Mouse (Mus musculus) G1E (cell line): Measurements from ENCODE around the gene Cyp26b1. TPM values are rescaled to one million over a fixed set of nuclear protein-coding genes. Genes with fewer than 3 reads are reported as not detected.

Experiments used
- ATAC-seq: 2 replicates; pipeline ENCODE4 v1.8.0; 2016; ENCODE audit warnings: mild to moderate bottlenecking; ENCODE audit not compliant: insufficient number of reproducible peaks, poor library complexity, low FRiP score, severe bottlenecking; ENCODE audit errors: extremely low read depth
- DNase-seq: peaks from one replicate; pipeline ENCODE4 v3.0.0; 2012; ENCODE audit warnings: low spot score
- H3K27me3 ChIP-seq: 2 replicates; pipeline ENCODE4 v1.6.1; 2012; ENCODE audit warnings: mild to moderate bottlenecking, low read length, inconsistent platforms; ENCODE audit not compliant: insufficient read depth
- H3K36me3 ChIP-seq: replicated peaks from 2 replicates; pipeline ENCODE3; 2012; ENCODE audit warnings: mild to moderate bottlenecking, inconsistent platforms
- H3K4me1 ChIP-seq: 2 replicates; pipeline ENCODE4 v1.6.1; 2012; ENCODE audit warnings: low read depth, low read length, inconsistent platforms, mixed read lengths; ENCODE audit not compliant: insufficient read depth
- H3K4me3 ChIP-seq: 2 replicates; pipeline ENCODE4 v1.5.1; 2012; ENCODE audit warnings: low read depth, mild to moderate bottlenecking, inconsistent platforms, low read length, moderate library complexity, mixed read lengths
- H3K9me3 ChIP-seq: replicated peaks from 2 replicates; pipeline ENCODE4 v1.6.1; 2012; ENCODE audit warnings: inconsistent platforms
- CTCF ChIP-seq: IDR thresholded peaks from 2 replicates; pipeline ENCODE4 v1.5.1; 2012; ENCODE audit warnings: low read depth, low read length, inconsistent platforms, mixed read lengths
- GATA1 ChIP-seq: IDR thresholded peaks from 2 replicates; pipeline ENCODE4 v1.6.1; 2012; ENCODE audit warnings: borderline replicate concordance, low read length, inconsistent platforms, mixed read lengths
- GATA2 ChIP-seq: IDR thresholded peaks from 2 replicates; pipeline ENCODE4 v1.6.1; 2012; ENCODE audit warnings: low read depth, low read length, inconsistent platforms, borderline replicate concordance
- POLR2AphosphoS5 ChIP-seq: IDR thresholded peaks from 2 replicates; pipeline ENCODE4 v1.6.1; 2012; ENCODE audit warnings: low read depth, low read length, inconsistent platforms; ENCODE audit not compliant: insufficient replicate concordance
- TAL1 ChIP-seq: conservative IDR thresholded peaks from 2 replicates; pipeline ENCODE4 v1.6.1; 2012; ENCODE audit warnings: low read depth, low read length, inconsistent platforms, mixed read lengths
- polyA plus RNA-seq: library from polyadenylated mRNA; stranded (reverse); fragments of >175 nt; gene quantifications from 2 replicates; pipeline ENCODE4 v1.2.3, GENCODE M21; 2012
- total RNA-seq, 2 experiments: library from RNA; stranded (forward) in 1 of 2; stranded (reverse) in 1 of 2; fragments of 200-1000 nt in 1 of 2; fragments of >200 nt in 1 of 2; fragmentation: Nextera tagmentation in 1 of 2; gene quantifications; 2 replicates each; pipeline ENCODE4 v1.2.3; 2014 to 2017

Cyp26b1 gene
- total and polyA plus RNA-seq, 3 experiments = 0.01 to 0.05 TPM; not detected in 1

- Histone ChIP-seq H3K27me3 (peaks cover 14% of the 10 kb centered on the region; the same call in 1 of the 2 replicates), H3K4me3 (no peak overlapping the region), H3K36me3 (no peaks in the 10 kb centered on the region), H3K4me1 (no peaks in the 10 kb centered on the region), H3K9me3 (no peaks in the 10 kb centered on the region)
- ATAC-seq (no peak), DNase-seq (no peak)
- no peak for TF ChIP-seq POLR2AphosphoS5
- TF ChIP-seq GATA2 = no peak
- TF ChIP-seq CTCF = no peak
- TF ChIP-seq GATA1 = no peak
- TF ChIP-seq TAL1 = no peak
These were observed 15.8 kb downstream of the Cyp26b1 start for GRCm38 (mm10) chr6:84577898-84578297.

DNA sequence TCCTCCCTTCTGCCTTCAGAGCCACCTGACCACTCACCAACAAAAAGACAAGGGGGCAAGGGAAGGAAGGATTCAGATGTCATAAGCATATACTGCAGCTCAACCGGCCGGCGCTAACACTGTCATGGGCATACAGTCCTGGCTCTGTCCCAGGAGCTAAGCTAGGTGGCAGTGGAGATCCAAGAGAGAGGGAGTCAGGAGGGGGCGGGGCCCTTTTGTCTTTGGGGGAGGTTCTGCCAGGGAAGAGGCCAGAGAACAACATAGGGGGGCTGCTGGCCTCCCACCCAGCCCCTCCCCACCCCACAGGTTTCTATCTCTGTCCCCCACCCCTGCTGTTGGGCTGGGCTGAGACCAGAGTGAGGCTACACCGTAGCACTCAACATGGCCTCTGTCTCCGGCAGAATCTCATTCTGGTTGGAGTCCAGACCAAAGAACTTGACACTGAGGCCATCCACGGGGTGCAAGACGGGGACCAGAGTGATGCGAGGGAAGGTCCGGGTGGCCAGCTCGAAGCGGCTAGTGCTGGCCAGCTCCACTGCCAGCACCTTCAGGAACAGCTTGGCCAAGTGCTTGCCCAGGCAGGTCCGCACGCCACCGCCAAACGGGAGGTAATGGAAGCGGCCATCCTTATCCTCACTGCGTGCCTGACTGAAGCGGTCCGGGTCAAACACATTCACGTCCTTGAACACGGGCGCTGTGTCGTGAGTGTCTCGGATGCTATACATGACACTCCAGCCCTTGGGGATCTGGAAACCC is 19.6 kb downstream of the Cyp26b1 start:
- Histone ChIP-seq H3K9me3 (no peaks in the 10 kb centered on the region), H3K27me3 (peaks cover 8% of the 10 kb centered on the region; the same call in 1 of the 2 replicates), H3K36me3 (no peaks in the 10 kb centered on the region), H3K4me3 (no peak overlapping the region), H3K4me1 (no peaks in the 10 kb centered on the region; the same call in 1 of the 2 replicates)
- no peak for DNase-seq
- ATAC-seq = no peak
- TF ChIP-seq GATA1 (no peak), GATA2 (no peak), POLR2AphosphoS5 (no peak), CTCF (no peak), TAL1 (no peak)

DNA sequence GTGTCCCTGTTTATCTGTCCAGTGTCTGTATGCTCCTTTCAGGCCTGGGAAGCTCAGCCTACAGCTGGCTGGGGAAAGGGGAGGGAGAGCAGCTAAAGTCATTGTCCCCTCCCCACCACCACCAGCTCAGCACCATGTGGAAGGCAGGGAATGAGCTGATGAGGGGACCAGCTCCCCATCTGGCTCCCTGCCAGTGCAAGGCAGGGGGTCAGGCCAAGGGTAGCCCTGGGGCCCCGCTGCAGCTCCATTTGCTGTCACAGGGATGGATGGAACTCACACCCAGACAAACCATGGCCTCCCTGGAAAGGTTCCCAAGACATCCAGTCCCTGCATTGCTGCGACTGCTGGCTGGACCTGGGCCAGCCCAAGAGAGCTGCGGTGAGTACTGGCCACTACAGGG is 23.7 kb downstream of the Cyp26b1 start:
- no peak overlapping the region for H3K4me3 ChIP-seq
- TF ChIP-seq TAL1 (no peak), POLR2AphosphoS5 (no peak), GATA1 (no peak), GATA2 (no peak), CTCF (no peak)
- DNase-seq (no peak), ATAC-seq (no peak)
- H3K9me3 ChIP-seq = no peaks in the 10 kb centered on the region
- H3K27me3 ChIP-seq = peaks cover 23% of the 10 kb centered on the region
- no peaks in the 10 kb centered on the region; the same call in 1 of the 2 replicates for H3K4me1 ChIP-seq
- no peaks in the 10 kb centered on the region for H3K36me3 ChIP-seq

DNA sequence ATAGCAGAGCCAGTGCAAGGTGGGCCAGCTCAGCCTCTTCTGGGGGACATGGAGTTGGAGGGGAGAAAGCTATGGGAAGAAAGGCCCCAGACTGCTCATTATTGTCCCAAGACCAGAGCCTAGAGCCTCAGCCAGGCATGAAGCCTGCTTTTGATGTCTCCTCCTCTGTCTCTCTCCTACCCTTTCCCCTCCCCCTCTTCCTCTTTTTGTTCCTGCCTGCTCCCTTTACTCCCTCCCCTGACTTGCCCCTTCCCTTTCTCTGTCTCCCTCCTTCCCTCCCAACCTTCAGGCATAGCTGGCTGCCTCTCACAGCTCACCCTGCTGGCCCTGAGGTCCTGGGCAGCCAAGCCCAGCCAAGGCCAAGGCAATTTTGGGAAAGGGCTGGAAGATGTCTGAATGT is 24.1 kb downstream of the Cyp26b1 start:
- TF ChIP-seq GATA2 (no peak), CTCF (no peak), TAL1 (no peak), POLR2AphosphoS5 (no peak)
- H3K4me3 ChIP-seq = no peak overlapping the region
- H3K9me3 ChIP-seq = no peaks in the 10 kb centered on the region
- no peak for DNase-seq
- ATAC-seq = no peak
- H3K36me3 ChIP-seq = no peaks in the 10 kb centered on the region
- no peaks in the 10 kb centered on the region; the same call in 1 of the 2 replicates for H3K4me1 ChIP-seq
- peaks cover 24% of the 10 kb centered on the region for H3K27me3 ChIP-seq

- ATAC-seq (no peak), DNase-seq (no peak)
- Histone ChIP-seq H3K9me3 (no peaks in the 10 kb centered on the region), H3K27me3 (peaks cover 26% of the 10 kb centered on the region), H3K4me1 (no peaks in the 10 kb centered on the region; the same call in 1 of the 2 replicates), H3K4me3 (no peak overlapping the region), H3K36me3 (no peaks in the 10 kb centered on the region)
- no peak for TF ChIP-seq GATA1
- no peak for TF ChIP-seq POLR2AphosphoS5
- TF ChIP-seq TAL1 = no peak
- TF ChIP-seq CTCF = no peak
- no peak for TF ChIP-seq GATA2
These were observed 24.8 kb downstream of the Cyp26b1 start for GRCm38 (mm10) chr6:84568880-84569279.

DNA sequence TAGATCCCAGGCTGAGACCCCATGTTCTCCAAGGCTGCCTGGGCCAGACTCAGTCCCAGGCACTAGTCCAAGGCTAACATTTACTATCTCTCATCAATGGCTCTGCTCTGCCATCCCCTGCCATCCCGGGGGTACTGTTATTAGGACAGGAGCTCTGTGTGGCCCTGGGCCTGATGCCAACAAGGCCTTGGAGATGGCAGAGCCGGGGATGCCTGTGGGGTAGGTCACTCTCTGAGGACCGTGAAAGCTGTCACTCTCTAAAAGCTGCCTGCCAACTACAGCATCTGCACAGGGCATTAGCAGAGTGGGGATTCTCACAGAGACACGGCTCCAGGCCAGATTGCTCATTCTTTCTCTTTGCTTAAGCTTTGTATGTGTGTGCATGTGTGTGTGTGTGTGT is 26.0 kb downstream of the Cyp26b1 start:
- TF ChIP-seq GATA2 (no peak), TAL1 (no peak), CTCF (no peak), GATA1 (no peak), POLR2AphosphoS5 (no peak)
- Histone ChIP-seq H3K36me3 (no peaks in the 10 kb centered on the region), H3K4me3 (no peak overlapping the region), H3K9me3 (no peaks in the 10 kb centered on the region), H3K27me3 (peaks cover 36% of the 10 kb centered on the region), H3K4me1 (no peaks in the 10 kb centered on the region; the same call in 1 of the 2 replicates)
- DNase-seq = no peak
- no peak for ATAC-seq

- DNase-seq = no peak
- H3K27me3 ChIP-seq = peaks cover 37% of the 10 kb centered on the region
- no peak overlapping the region for H3K4me3 ChIP-seq
- TF ChIP-seq POLR2AphosphoS5 (no peak), CTCF (no peak), TAL1 (no peak), GATA2 (no peak), GATA1 (no peak)
- no peaks in the 10 kb centered on the region; the same call in 1 of the 2 replicates for H3K4me1 ChIP-seq
- H3K9me3 ChIP-seq = no peaks in the 10 kb centered on the region
- H3K36me3 ChIP-seq = no peaks in the 10 kb centered on the region
- no peak for ATAC-seq
These were observed 26.9 kb downstream of the Cyp26b1 start for GRCm38 (mm10) chr6:84566825-84567224.
